10 mouse cellular contexts compared by ENCODE assay signal in genomic region chr2:116059066-116059465, GRCm38 (mm10). TPM values are rescaled to one million over a fixed set of nuclear protein-coding genes. Genes with fewer than 3 reads are reported as not detected.
A peak's percentile ranks its signal among the peaks of the same experiment; 100 is the strongest.
DNase-seq lines count a peak whose midpoint lies in the region; ATAC-seq lines count a peak whose summit lies in the region.
"Had no signal": no experiment of that assay in that cellular context is flagged by ENCODE, and none has a peak within 500 bp of the region (broad histone marks: within the 10 kb centered on the region; RNA-seq: fewer than 3 reads in every experiment).

No protein-coding gene starts in this region.

- H3K27ac ChIP-seq in heart, embryonic 13.5 days (replicated peaks) = peak overlapping the region; percentile 54
- H3K27ac ChIP-seq in embryonic facial prominence, embryonic 13.5 days = no peak overlapping the region
- H3K27ac ChIP-seq in hindbrain, embryonic 14.5 days = peak overlapping the region; percentile 99
- H3K27ac ChIP-seq in midbrain, embryonic 16.5 days (ENCODE audit: low read length) = no peak overlapping the region; the same call in 1 of the 2 replicates
- H3K27ac ChIP-seq in liver, embryonic 12.5 days = no peak overlapping the region
- H3K27ac ChIP-seq: gastrocnemius, adult 2 months; liver, embryonic 14.5 days had no signal

- H3K9ac ChIP-seq in heart, embryonic 13.5 days = peak overlapping the region; percentile 100
- H3K9ac ChIP-seq in embryonic facial prominence, embryonic 13.5 days = no peak overlapping the region
- H3K9ac ChIP-seq in hindbrain, embryonic 14.5 days = peak overlapping the region; percentile 99
- peak overlapping the region; percentile 42; the same call in 1 of the 2 replicates for H3K9ac ChIP-seq in midbrain, embryonic 16.5 days (ENCODE audit: low read depth, low read length)
- no peak overlapping the region for H3K9ac ChIP-seq in liver, embryonic 12.5 days
- H3K9ac ChIP-seq: liver, embryonic 14.5 days had no signal

- H3K36me3 ChIP-seq in heart, embryonic 13.5 days = peaks cover 37% of the 10 kb centered on the region
- H3K36me3 ChIP-seq in embryonic facial prominence, embryonic 13.5 days = no peaks in the 10 kb centered on the region
- peaks cover 23% of the 10 kb centered on the region for H3K36me3 ChIP-seq in hindbrain, embryonic 14.5 days (replicated peaks; ENCODE audit: control insufficient read depth, insufficient read depth)
- no peaks in the 10 kb centered on the region for H3K36me3 ChIP-seq in midbrain, embryonic 16.5 days (ENCODE audit: control insufficient read depth, insufficient read depth, low read length)
- H3K36me3 ChIP-seq in liver, embryonic 12.5 days = no peaks in the 10 kb centered on the region

- WGBS in heart, embryonic 13.5 days = 53% methylated on average over 3 of the region's 3 CpGs
- WGBS in embryonic facial prominence, embryonic 13.5 days = 29% methylated on average over 3 of the region's 3 CpGs
- WGBS in hindbrain, embryonic 14.5 days = 28% methylated on average over 3 of the region's 3 CpGs
- WGBS in midbrain, embryonic 16.5 days = 23% methylated on average over 3 of the region's 3 CpGs
- 49% methylated on average over 3 of the region's 3 CpGs for WGBS in liver, embryonic 12.5 days (ENCODE audit: insufficient replicate concordance)

- intact Hi-C loops in heart, postnatal 36 days (cut with DNase I) = no loop called here

- H3K27me3 ChIP-seq in heart, embryonic 13.5 days (replicated peaks) = no peaks in the 10 kb centered on the region
- H3K27me3 ChIP-seq in embryonic facial prominence, embryonic 13.5 days = peaks cover 52% of the 10 kb centered on the region
- peaks cover 5% of the 10 kb centered on the region; the same call in 1 of the 2 replicates for H3K27me3 ChIP-seq in hindbrain, embryonic 14.5 days (ENCODE audit: control insufficient read depth, insufficient read depth, low read length)
- peaks cover 5% of the 10 kb centered on the region; the same call in 1 of the 2 replicates for H3K27me3 ChIP-seq in midbrain, embryonic 16.5 days (ENCODE audit: control insufficient read depth, insufficient read depth, low read depth, low read length)
- H3K27me3 ChIP-seq in liver, embryonic 12.5 days (replicated peaks) = peaks cover 73% of the 10 kb centered on the region

- no peaks in the 10 kb centered on the region for H3K9me3 ChIP-seq in heart, embryonic 13.5 days
- H3K9me3 ChIP-seq in embryonic facial prominence, embryonic 13.5 days = no peaks in the 10 kb centered on the region
- no peaks in the 10 kb centered on the region for H3K9me3 ChIP-seq in hindbrain, embryonic 14.5 days (ENCODE audit: control insufficient read depth, low read length)
- H3K9me3 ChIP-seq in midbrain, embryonic 16.5 days (replicated peaks; ENCODE audit: control insufficient read depth, low read length, poor library complexity, severe bottlenecking) = no peaks in the 10 kb centered on the region
- H3K9me3 ChIP-seq in liver, embryonic 12.5 days (replicated peaks) = no peaks in the 10 kb centered on the region

- peak overlapping the region; percentile 92 for H3K4me3 ChIP-seq in heart, embryonic 13.5 days
- H3K4me3 ChIP-seq in embryonic facial prominence, embryonic 13.5 days = peak overlapping the region; percentile 25
- peak overlapping the region; percentile 71 for H3K4me3 ChIP-seq in hindbrain, embryonic 14.5 days (replicated peaks; ENCODE audit: low read length)
- H3K4me3 ChIP-seq in midbrain, embryonic 16.5 days (ENCODE audit: low read depth, low read length) = peak overlapping the region; percentile 43
- no peak overlapping the region for H3K4me3 ChIP-seq in liver, embryonic 12.5 days
- H3K4me3 ChIP-seq: gastrocnemius, adult 2 months had no signal

- peak overlapping the region; percentile 90 for H3K4me2 ChIP-seq in heart, embryonic 13.5 days
- H3K4me2 ChIP-seq in embryonic facial prominence, embryonic 13.5 days = peak overlapping the region; percentile 72
- peak overlapping the region; percentile 65 for H3K4me2 ChIP-seq in hindbrain, embryonic 14.5 days (replicated peaks)
- peak overlapping the region; percentile 72 for H3K4me2 ChIP-seq in midbrain, embryonic 16.5 days (ENCODE audit: low read length)
- no peak overlapping the region for H3K4me2 ChIP-seq in liver, embryonic 12.5 days

- ATAC-seq in heart, embryonic 13.5 days (ENCODE audit: extremely low read depth, insufficient number of reproducible peaks, low FRiP score, low TSS enrichment) = no peak
- no peak for ATAC-seq in embryonic facial prominence, embryonic 13.5 days (ENCODE audit: insufficient number of reproducible peaks, insufficient read depth, low FRiP score, low TSS enrichment, low read depth)
- ATAC-seq in hindbrain, embryonic 14.5 days (ENCODE audit: low FRiP score) = no peak
- ATAC-seq in midbrain, embryonic 16.5 days = no peak
- no peak for ATAC-seq in liver, embryonic 12.5 days

- peaks cover 65% of the 10 kb centered on the region for H3K4me1 ChIP-seq in heart, embryonic 13.5 days
- peaks cover 39% of the 10 kb centered on the region for H3K4me1 ChIP-seq in embryonic facial prominence, embryonic 13.5 days
- H3K4me1 ChIP-seq in hindbrain, embryonic 14.5 days (replicated peaks; ENCODE audit: control insufficient read depth, insufficient read depth, low read length) = peaks cover 17% of the 10 kb centered on the region
- H3K4me1 ChIP-seq in midbrain, embryonic 16.5 days (ENCODE audit: control insufficient read depth, insufficient read depth, low read length) = peaks cover 7% of the 10 kb centered on the region; the same call in 1 of the 2 replicates
- no peaks in the 10 kb centered on the region for H3K4me1 ChIP-seq in liver, embryonic 12.5 days

- DNase-seq in heart, postnatal 36 days = no peak
- DNase-seq in hindbrain, embryonic 14.5 days (ENCODE audit: low spot score) = no peak
- DNase-seq in c-Kit-positive CD71-positive TER-119-positive erythroid progenitor cells, embryonic 14.5 days (ENCODE audit: low spot score) = no peak
- DNase-seq in layer of hippocampus, postnatal 25 days (ENCODE audit: extremely low spot score in 1 of 2, low spot score in 1 of 2) = no peak
- DNase-seq: gastrocnemius, adult 2 months had no signal

RNA-seq across cellular contexts. Expression of gene Meis2, which starts 6.6 kb away (rescaled TPM):
- 30.1 and 32.0 TPM in 2 replicates for polyA plus RNA-seq in heart, embryonic 13.5 days (2015; fragmentation: Nextera tagmentation; extraction: Ambion mirVana)
- total RNA-seq in heart, postnatal 36 days (2021) = 10 to 100 TPM; 20.8 to 27.4 TPM
- 43.1 and 45.6 TPM in 2 replicates for polyA plus RNA-seq in embryonic facial prominence, embryonic 13.5 days (2015; fragmentation: Nextera tagmentation; extraction: Ambion mirVana)
- 136 and 159 TPM in 2 replicates for polyA plus RNA-seq in hindbrain, embryonic 14.5 days (2014; fragmentation: Nextera tagmentation; extraction: Ambion mirVana)
- 62.5 and 70.2 TPM in 2 replicates for polyA plus RNA-seq in midbrain, embryonic 16.5 days (2015; fragmentation: Nextera tagmentation; extraction: Ambion mirVana)
- 10 to 100 TPM; 36.0 to 46.4 TPM for total RNA-seq in layer of hippocampus, postnatal 25 days (2021)
- polyA plus RNA-seq in liver, embryonic 12.5 days (2016; fragmentation: Nextera tagmentation; extraction: Ambion mirVana) = 5.9 and 6.0 TPM in 2 replicates

Comparison
In these comparisons a context has a peak if more than half of its experiments do, and no peak if none do; other contexts are left out.
1. H3K27ac ChIP-seq: peak in heart, embryonic 13.5 days (single experiment) and hindbrain, embryonic 14.5 days (single experiment); none in embryonic facial prominence, embryonic 13.5 days (single experiment), midbrain, embryonic 16.5 days (single experiment) and liver, embryonic 12.5 days (single experiment).
2. H3K9ac ChIP-seq: peak in heart, embryonic 13.5 days (single experiment), hindbrain, embryonic 14.5 days (single experiment) and midbrain, embryonic 16.5 days (single experiment); none in embryonic facial prominence, embryonic 13.5 days (single experiment) and liver, embryonic 12.5 days (single experiment).